Mouse (Mus musculus): ENCODE measurements at regions not wholly inside any gene's neighbourhood (a gene's known extent, or its start where the extent isn't known, plus 50 kb on each side); places are given as distances from the start of the nearest gene placed in this dataset.

- TF ChIP-seq CTCF (IDR thresholded peaks at IDR 0.05; ENCODE audit: low read depth) (no peak), EP300 (IDR thresholded peaks at IDR 0.05; ENCODE audit: low read depth) (no peak)
Observed at GRCm38 (mm10) chr5:35215480-35216195, 62.5 kb upstream of the Adra2c start.
